Mouse (Mus musculus) duodenum, adult 2 months (tissue): ENCODE measurements around the gene Olfr44. TPM values are rescaled to one million over a fixed set of nuclear protein-coding genes. Genes with fewer than 3 reads are reported as not detected.

Source experiments
- polyA plus RNA-seq: library from polyadenylated mRNA; depleted of rRNA; stranded (reverse); fragments of >200 nt; gene quantifications from 2 replicates; pipeline ENCODE4 v1.2.3, GENCODE M21; 2012; ENCODE audit warnings: low replicate concordance; rRNA removed

Olfr44 gene
- polyA plus RNA-seq, result not detected in 2 replicates

GRCm38 (mm10) chr9:39493895-39494294 lies at the start of gene Olfr44:
TSS of gene Olfr44 (minus strand) at chr9:39493995.

GRCm38 (mm10) chr9:39515531-39515930 lies 21.7 kb upstream of the Olfr44 start, which contains the start of gene Olfr957:
TSS of gene Olfr957 (minus strand) at chr9:39515809.

GRCm38 (mm10) chr9:39471844-39472243 lies 22.0 kb downstream of the Olfr44 start, which contains the start of gene Olfr955:
TSS of gene Olfr955 (minus strand) at chr9:39471944.

GRCm38 (mm10) chr9:39456401-39456800 lies 37.4 kb downstream of the Olfr44 start, which contains the start of gene Olfr954:
TSS of gene Olfr954 (plus strand) at chr9:39456701.

Other genes with a start within 250 kb of the Olfr44 start
- gene Olfr1537, start 244.0 kb downstream of the Olfr44 start, polyA plus RNA-seq, result not detected in 2 replicates
- not detected in 2 replicates for gene Olfr945, start 217.2 kb downstream of the Olfr44 start, polyA plus RNA-seq
- not detected in 2 replicates for gene Olfr948, start 167.9 kb downstream of the Olfr44 start, polyA plus RNA-seq
- gene Olfr951, start 106.6 kb downstream of the Olfr44 start, polyA plus RNA-seq, result not detected in 2 replicates
- not detected in 2 replicates for gene Olfr952, start 66.8 kb downstream of the Olfr44 start, polyA plus RNA-seq
- gene Olfr954, start 37.3 kb downstream of the Olfr44 start, polyA plus RNA-seq, result not detected in 2 replicates
- not detected in 2 replicates for gene Olfr955, start 22.1 kb downstream of the Olfr44 start, polyA plus RNA-seq
- not detected in 2 replicates for gene Olfr957, start 21.8 kb upstream of the Olfr44 start, polyA plus RNA-seq
- gene Olfr958, start 60.1 kb upstream of the Olfr44 start, polyA plus RNA-seq, result not detected in 2 replicates
- gene Olfr959, start 81.6 kb upstream of the Olfr44 start, polyA plus RNA-seq, result not detected in 2 replicates
- 0.30 and 1.8 TPM in 2 replicates for gene AW551984, start 110.4 kb upstream of the Olfr44 start, polyA plus RNA-seq
- gene Olfr148, start 116.7 kb upstream of the Olfr44 start, polyA plus RNA-seq, result not detected in 2 replicates
- not detected in 2 replicates for gene Olfr960, start 127.4 kb upstream of the Olfr44 start, polyA plus RNA-seq
- gene Olfr961, start 151.1 kb upstream of the Olfr44 start, polyA plus RNA-seq, result not detected in 2 replicates
- gene Olfr963, start 173.2 kb upstream of the Olfr44 start, polyA plus RNA-seq, result not detected in 2 replicates
- not detected in 2 replicates for gene Olfr149, start 213.1 kb upstream of the Olfr44 start, polyA plus RNA-seq
- not detected in 2 replicates for gene Olfr965, start 217.4 kb upstream of the Olfr44 start, polyA plus RNA-seq
- not detected in 2 replicates for gene Olfr150, start 237.0 kb upstream of the Olfr44 start, polyA plus RNA-seq